Mouse (Mus musculus): ENCODE data around the gene Sult2b1. TPM values are rescaled to one million over a fixed set of nuclear protein-coding genes. Genes with fewer than 3 reads are reported as not detected.

Sult2b1 gene
- polyA plus RNA-seq, 1 experiment from 2014 or later: 1.4 TPM

GRCm38 (mm10) chr7:45733477-45733876, 51.0 kb downstream of the Sult2b1 start:
- ATAC-seq (replicated peaks; ENCODE audit: low FRiP score): no peak
- H3K9me3 ChIP-seq (ENCODE audit: control insufficient read depth, low read length): no peaks in the 10 kb centered on the region
- H3K4me1 ChIP-seq (replicated peaks; ENCODE audit: control insufficient read depth, insufficient read depth, low read length): no peaks in the 10 kb centered on the region
- DNase-seq (ENCODE audit: low spot score): no peak
- H3K4me3 ChIP-seq (ENCODE audit: low read depth, low read length): no peak overlapping the region
- H3K27me3 ChIP-seq (ENCODE audit: control insufficient read depth, insufficient read depth, low read length): no peaks in the 10 kb centered on the region
- no peaks in the 10 kb centered on the region for H3K36me3 ChIP-seq (ENCODE audit: control insufficient read depth, insufficient read depth, low read length)
- 80% methylated on average over 5 of the region's 5 CpGs for WGBS
- no peak overlapping the region for H3K9ac ChIP-seq (ENCODE audit: low read length)
- H3K27ac ChIP-seq (ENCODE audit: low read depth, low read length): no peak overlapping the region
- H3K4me2 ChIP-seq (ENCODE audit: low read depth, low read length, severe bottlenecking): no peak overlapping the region

- 19% methylated on average over 16 of the region's 16 CpGs for WGBS
- Histone ChIP-seq H3K4me3 (ENCODE audit: low read depth, low read length) (no peak overlapping the region), H3K9me3 (ENCODE audit: control insufficient read depth, low read length) (no peaks in the 10 kb centered on the region), H3K36me3 (ENCODE audit: control insufficient read depth, insufficient read depth, low read length) (no peaks in the 10 kb centered on the region; the same call in 1 of the 2 replicates), H3K27ac (ENCODE audit: low read depth, low read length) (no peak overlapping the region), H3K27me3 (ENCODE audit: control insufficient read depth, insufficient read depth, low read length) (no peaks in the 10 kb centered on the region), H3K4me2 (ENCODE audit: low read depth, low read length, severe bottlenecking) (no peak overlapping the region), H3K9ac (ENCODE audit: low read length) (no peak overlapping the region), H3K4me1 (replicated peaks; ENCODE audit: control insufficient read depth, insufficient read depth, low read length) (no peaks in the 10 kb centered on the region)
- peak; percentile 88 for DNase-seq (ENCODE audit: low spot score)
- peak; percentile 55 for ATAC-seq (replicated peaks; ENCODE audit: low FRiP score)
These were observed 53.6 kb downstream of the Sult2b1 start for GRCm38 (mm10) chr7:45730727-45731431.

- Histone ChIP-seq H3K4me2 (ENCODE audit: low read depth, low read length, severe bottlenecking) (no peak overlapping the region), H3K4me1 (replicated peaks; ENCODE audit: control insufficient read depth, insufficient read depth, low read length) (no peaks in the 10 kb centered on the region), H3K9ac (ENCODE audit: low read length) (no peak overlapping the region), H3K27me3 (ENCODE audit: control insufficient read depth, insufficient read depth, low read length) (no peaks in the 10 kb centered on the region), H3K36me3 (ENCODE audit: control insufficient read depth, insufficient read depth, low read length) (peaks cover 13% of the 10 kb centered on the region; the same call in 1 of the 2 replicates), H3K27ac (ENCODE audit: low read depth, low read length) (no peak overlapping the region), H3K9me3 (ENCODE audit: control insufficient read depth, low read length) (no peaks in the 10 kb centered on the region), H3K4me3 (ENCODE audit: low read depth, low read length) (no peak overlapping the region)
- DNase-seq (ENCODE audit: low spot score): peak; percentile 41
- WGBS: 89% methylated on average over 3 of the region's 3 CpGs
- no peak for ATAC-seq (replicated peaks; ENCODE audit: low FRiP score)
These were observed 56.8 kb downstream of the Sult2b1 start for GRCm38 (mm10) chr7:45727625-45728024.

- Histone ChIP-seq H3K9ac (ENCODE audit: low read length) (no peak overlapping the region), H3K4me2 (ENCODE audit: low read depth, low read length, severe bottlenecking) (no peak overlapping the region), H3K27me3 (ENCODE audit: control insufficient read depth, insufficient read depth, low read length) (no peaks in the 10 kb centered on the region), H3K27ac (ENCODE audit: low read depth, low read length) (no peak overlapping the region), H3K9me3 (ENCODE audit: control insufficient read depth, low read length) (no peaks in the 10 kb centered on the region), H3K4me3 (ENCODE audit: low read depth, low read length) (no peak overlapping the region), H3K36me3 (ENCODE audit: control insufficient read depth, insufficient read depth, low read length) (peaks cover 13% of the 10 kb centered on the region; the same call in 1 of the 2 replicates), H3K4me1 (replicated peaks; ENCODE audit: control insufficient read depth, insufficient read depth, low read length) (no peaks in the 10 kb centered on the region)
- ATAC-seq (replicated peaks; ENCODE audit: low FRiP score) (no peak), DNase-seq (ENCODE audit: low spot score) (peak; percentile 48)
- 96% methylated on average over 10 of the region's 10 CpGs for WGBS
These were observed 58.0 kb downstream of the Sult2b1 start for GRCm38 (mm10) chr7:45726419-45726818.

GRCm38 (mm10) chr7:45725713-45726112, 58.8 kb downstream of the Sult2b1 start, which contains the start of gene Spaca4:
Gene Spaca4 (minus strand): TSS chr7:45725813.
- ATAC-seq (replicated peaks; ENCODE audit: low FRiP score) (no peak), DNase-seq (ENCODE audit: low spot score) (no peak)
- no peak within 1 kb of the TSS for H3K27ac ChIP-seq (ENCODE audit: low read depth, low read length)
- no peaks in the 10 kb centered on the region for H3K4me1 ChIP-seq (replicated peaks; ENCODE audit: control insufficient read depth, insufficient read depth, low read length)
- peaks cover 16% of the 10 kb centered on the region for H3K36me3 ChIP-seq (ENCODE audit: control insufficient read depth, insufficient read depth, low read length)
- no peaks in the 10 kb centered on the region for H3K27me3 ChIP-seq (ENCODE audit: control insufficient read depth, insufficient read depth, low read length)
- no peaks in the 10 kb centered on the region for H3K9me3 ChIP-seq (ENCODE audit: control insufficient read depth, low read length)
- WGBS: 94% methylated on average over 11 of the region's 11 CpGs
- no peak within 1 kb of the TSS for H3K4me2 ChIP-seq (ENCODE audit: low read depth, low read length, severe bottlenecking)
- no peak within 1 kb of the TSS for H3K4me3 ChIP-seq (ENCODE audit: low read depth, low read length)
- no peak within 1 kb of the TSS for H3K9ac ChIP-seq (ENCODE audit: low read length)

GRCm38 (mm10) chr7:45725151-45725550, 59.3 kb downstream of the Sult2b1 start:
- Histone ChIP-seq H3K27me3 (ENCODE audit: control insufficient read depth, insufficient read depth, low read length) (no peaks in the 10 kb centered on the region), H3K27ac (ENCODE audit: low read depth, low read length) (no peak overlapping the region), H3K4me1 (replicated peaks; ENCODE audit: control insufficient read depth, insufficient read depth, low read length) (no peaks in the 10 kb centered on the region), H3K4me2 (ENCODE audit: low read depth, low read length, severe bottlenecking) (no peak overlapping the region), H3K9ac (ENCODE audit: low read length) (no peak overlapping the region), H3K9me3 (ENCODE audit: control insufficient read depth, low read length) (no peaks in the 10 kb centered on the region), H3K4me3 (ENCODE audit: low read depth, low read length) (no peak overlapping the region), H3K36me3 (ENCODE audit: control insufficient read depth, insufficient read depth, low read length) (peaks cover 16% of the 10 kb centered on the region)
- ATAC-seq (replicated peaks; ENCODE audit: low FRiP score): no peak
- peak; percentile 50 for DNase-seq (ENCODE audit: low spot score)
- WGBS: 96% methylated on average over 9 of the region's 9 CpGs

- Histone ChIP-seq H3K4me3 (ENCODE audit: low read depth, low read length) (no peak overlapping the region), H3K27me3 (ENCODE audit: control insufficient read depth, insufficient read depth, low read length) (no peaks in the 10 kb centered on the region), H3K9ac (ENCODE audit: low read length) (no peak overlapping the region), H3K27ac (ENCODE audit: low read depth, low read length) (no peak overlapping the region), H3K4me1 (replicated peaks; ENCODE audit: control insufficient read depth, insufficient read depth, low read length) (peaks cover 5% of the 10 kb centered on the region), H3K9me3 (ENCODE audit: control insufficient read depth, low read length) (no peaks in the 10 kb centered on the region), H3K36me3 (ENCODE audit: control insufficient read depth, insufficient read depth, low read length) (peaks cover 24% of the 10 kb centered on the region), H3K4me2 (ENCODE audit: low read depth, low read length, severe bottlenecking) (no peak overlapping the region)
- peak; percentile 46 for DNase-seq (ENCODE audit: low spot score)
- no peak for ATAC-seq (replicated peaks; ENCODE audit: low FRiP score)
- 95% methylated on average over 14 of the region's 14 CpGs for WGBS
These were observed 60.7 kb downstream of the Sult2b1 start for GRCm38 (mm10) chr7:45723781-45724180.

- Histone ChIP-seq H3K4me2 (ENCODE audit: low read depth, low read length, severe bottlenecking) (no peak overlapping the region), H3K9me3 (ENCODE audit: control insufficient read depth, low read length) (no peaks in the 10 kb centered on the region), H3K4me1 (replicated peaks; ENCODE audit: control insufficient read depth, insufficient read depth, low read length) (peaks cover 6% of the 10 kb centered on the region), H3K27ac (ENCODE audit: low read depth, low read length) (no peak overlapping the region), H3K27me3 (ENCODE audit: control insufficient read depth, insufficient read depth, low read length) (no peaks in the 10 kb centered on the region), H3K36me3 (ENCODE audit: control insufficient read depth, insufficient read depth, low read length) (peaks cover 24% of the 10 kb centered on the region), H3K4me3 (ENCODE audit: low read depth, low read length) (no peak overlapping the region), H3K9ac (ENCODE audit: low read length) (no peak overlapping the region)
- no peak for ATAC-seq (replicated peaks; ENCODE audit: low FRiP score)
- 88% methylated on average over 4 of the region's 4 CpGs for WGBS
- DNase-seq (ENCODE audit: low spot score): no peak
These were observed 61.2 kb downstream of the Sult2b1 start for GRCm38 (mm10) chr7:45723301-45723700.

- Histone ChIP-seq H3K9ac (ENCODE audit: low read length) (no peak overlapping the region), H3K4me1 (replicated peaks; ENCODE audit: control insufficient read depth, insufficient read depth, low read length) (peaks cover 6% of the 10 kb centered on the region), H3K4me3 (ENCODE audit: low read depth, low read length) (no peak overlapping the region), H3K27ac (ENCODE audit: low read depth, low read length) (no peak overlapping the region), H3K27me3 (ENCODE audit: control insufficient read depth, insufficient read depth, low read length) (no peaks in the 10 kb centered on the region), H3K9me3 (ENCODE audit: control insufficient read depth, low read length) (no peaks in the 10 kb centered on the region), H3K4me2 (ENCODE audit: low read depth, low read length, severe bottlenecking) (no peak overlapping the region), H3K36me3 (ENCODE audit: control insufficient read depth, insufficient read depth, low read length) (peaks cover 24% of the 10 kb centered on the region)
- no peak for ATAC-seq (replicated peaks; ENCODE audit: low FRiP score)
- DNase-seq (ENCODE audit: low spot score): peak; percentile 54
- WGBS: 87% methylated on average over 13 of the region's 13 CpGs
These were observed 62.1 kb downstream of the Sult2b1 start for GRCm38 (mm10) chr7:45722348-45722713.
